In the genomic region with DNA sequence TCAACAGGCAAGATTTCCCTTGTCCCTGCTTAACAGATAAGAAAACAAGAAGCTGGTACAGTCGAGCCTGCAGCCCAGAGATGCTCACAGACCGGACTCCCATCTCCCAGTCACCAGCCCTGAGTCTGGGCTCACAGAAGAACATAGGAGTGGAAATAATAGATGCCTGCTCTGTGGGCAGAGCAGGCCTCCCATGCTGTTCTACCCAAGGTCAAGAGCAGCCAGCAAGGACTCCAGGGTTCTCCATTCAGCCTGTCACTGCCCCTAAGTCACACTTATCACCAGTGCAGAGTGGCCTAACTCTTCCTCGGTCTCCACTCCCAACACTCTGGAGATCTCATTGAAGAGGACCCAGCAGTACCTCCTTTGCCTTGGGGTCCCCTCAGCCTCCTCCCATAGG, we compare ENCODE assay signal across 16 mouse cellular contexts.
DNase-seq lines count a peak whose midpoint lies in the region; ATAC-seq and TF ChIP-seq lines count a peak whose summit lies in the region.
"Had no signal": no experiment of that assay in that cellular context is flagged by ENCODE, and none has a peak within 500 bp of the region (broad histone marks: within the 10 kb centered on the region; RNA-seq: fewer than 3 reads in every experiment).

No protein-coding gene starts in this region.

- H3K27ac ChIP-seq in heart, postnatal 0 days (ENCODE audit: low read depth), result peak overlapping the region; percentile 88
- H3K27ac ChIP-seq in lung, postnatal 0 days (ENCODE audit: low read length), result peak overlapping the region; percentile 73
- H3K27ac ChIP-seq in small intestine, adult 2 months (ENCODE audit: insufficient read depth, low read depth, low read length), result peak overlapping the region; percentile 15; the same call in 1 of the 2 replicates
- H3K27ac ChIP-seq: hindbrain, postnatal 0 days had no signal

- TF ChIP-seq CTCF in heart, postnatal 0 days (IDR thresholded peaks at IDR 0.05; ENCODE audit: low read depth), result no peak
- no peak for TF ChIP-seq CTCF in lung, postnatal 0 days (IDR thresholded peaks at IDR 0.05)
- no peak for TF ChIP-seq CTCF in small intestine, adult 2 months (IDR thresholded peaks at IDR 0.05; ENCODE audit: extremely low read depth, insufficient read length, insufficient replicate concordance, low read depth, low read length)

- 0 out of 2 replicates have a peak overlapping the region, but pooled peaks have one; percentile 29 for H3K9ac ChIP-seq in heart, postnatal 0 days (replicated peaks; ENCODE audit: low read depth, low read length)
- no peak overlapping the region for H3K9ac ChIP-seq in lung, postnatal 0 days (replicated peaks; ENCODE audit: low read depth)

- no peak for TF ChIP-seq EP300 in heart, postnatal 0 days (IDR thresholded peaks at IDR 0.05; ENCODE audit: low read depth)
- TF ChIP-seq EP300 in lung, postnatal 0 days (IDR thresholded peaks at IDR 0.05), result no peak

- no peaks in the 10 kb centered on the region for H3K9me3 ChIP-seq in heart, postnatal 0 days (replicated peaks; ENCODE audit: control insufficient read depth, low read length)
- no peaks in the 10 kb centered on the region for H3K9me3 ChIP-seq in lung, postnatal 0 days (ENCODE audit: low read length)

- WGBS in heart, postnatal 0 days, result 25% methylated on average over 3 of the region's 3 CpGs
- WGBS in lung, postnatal 0 days, result 44% methylated on average over 3 of the region's 3 CpGs
- 65% methylated on average over 3 of the region's 3 CpGs for WGBS in small intestine, adult 2 months

- peak; percentile 54 to 66 for DNase-seq in adrenal gland, adult (ENCODE audit: inconsistent age in 2 of 2, low spot score in 1 of 2)
- no peak for DNase-seq in adrenal gland, adult 2 months
- DNase-seq in heart, postnatal 0 days (ENCODE audit: low spot score), result no peak
- DNase-seq in heart, postnatal 25 days (ENCODE audit: low spot score), result no peak
- DNase-seq in lung, postnatal 0 days (ENCODE audit: low spot score), result no peak
- no peak for DNase-seq in lung, postnatal 10 days
- DNase-seq in ovary, adult 18-20 months (ENCODE audit: low spot score), result no peak
- DNase-seq: cerebellum, adult 9-10 months; gastrocnemius, postnatal 10 days; midbrain, embryonic 14.5 days; right cerebral cortex, adult 18-20 months; thymus, adult 2 months had no signal

- no peak for TF ChIP-seq POLR2A in small intestine, adult 2 months (IDR thresholded peaks at IDR 0.05; ENCODE audit: low read depth, low read length)

- no peaks in the 10 kb centered on the region for H3K27me3 ChIP-seq in heart, postnatal 0 days (ENCODE audit: control insufficient read depth, insufficient read depth, low read length)
- H3K27me3 ChIP-seq in lung, postnatal 0 days (replicated peaks; ENCODE audit: insufficient read depth, low read length), result no peaks in the 10 kb centered on the region
- no peaks in the 10 kb centered on the region for H3K27me3 ChIP-seq in small intestine, adult 2 months (ENCODE audit: control insufficient read depth, insufficient read depth, low read length)
- H3K27me3 ChIP-seq: Patski had no signal

- H3K4me3 ChIP-seq in heart, postnatal 0 days (ENCODE audit: low read depth, low read length), result no peak overlapping the region
- no peak overlapping the region for H3K4me3 ChIP-seq in lung, postnatal 0 days (ENCODE audit: low read depth, low read length)
- no peak overlapping the region for H3K4me3 ChIP-seq in small intestine, adult 2 months (ENCODE audit: low read depth, low read length)

- H3K36me3 ChIP-seq in heart, postnatal 0 days (replicated peaks; ENCODE audit: control insufficient read depth, insufficient read depth, low read length), result no peaks in the 10 kb centered on the region
- H3K36me3 ChIP-seq in lung, postnatal 0 days (ENCODE audit: insufficient read depth, low read length), result no peaks in the 10 kb centered on the region
- H3K36me3 ChIP-seq in small intestine, adult 2 months (ENCODE audit: control insufficient read depth, insufficient read depth, low read length), result no peaks in the 10 kb centered on the region

- H3K4me2 ChIP-seq in heart, postnatal 0 days (ENCODE audit: low read depth, low read length), result no peak overlapping the region
- H3K4me2 ChIP-seq in lung, postnatal 0 days (replicated peaks; ENCODE audit: low read depth, low read length), result no peak overlapping the region

- peak; percentile 15; the same call in 1 of the 2 replicates for ATAC-seq in heart, postnatal 0 days (ENCODE audit: insufficient read depth, low read depth)
- peak; percentile 1; the same call in 1 of the 2 replicates for ATAC-seq in lung, postnatal 0 days
- ATAC-seq: forebrain, embryonic 14.5 days; hindbrain, postnatal 0 days had no signal

- intact Hi-C loops in heart, postnatal 25 days (cut with DNase I), result no loop called here

- peaks cover 63% of the 10 kb centered on the region for H3K4me1 ChIP-seq in heart, postnatal 0 days (ENCODE audit: control insufficient read depth, insufficient read depth)
- H3K4me1 ChIP-seq in lung, postnatal 0 days (ENCODE audit: insufficient read depth, low read depth, low read length), result peaks cover 14% of the 10 kb centered on the region
- no peaks in the 10 kb centered on the region for H3K4me1 ChIP-seq in small intestine, adult 2 months (ENCODE audit: control insufficient read depth, insufficient read depth, insufficient read length, low read length)

Comparison
In these comparisons a context has a peak if more than half of its experiments do, and no peak if none do; other contexts are left out.
1. DNase-seq: peak in adrenal gland, adult (2 of 2); none in adrenal gland, adult 2 months (single experiment), heart, postnatal 0 days (single experiment), heart, postnatal 25 days (single experiment), lung, postnatal 0 days (single experiment), lung, postnatal 10 days (single experiment) and ovary, adult 18-20 months (single experiment).
2. H3K27ac ChIP-seq: peak in every context shown above with its lines; median percentile 88 in heart, postnatal 0 days; 73 in lung, postnatal 0 days; 15 in small intestine, adult 2 months.